Mouse (Mus musculus) erythroblast, embryonic 14.5 days (primary cell): ENCODE measurements around the gene Adal.

Experiments
- GATA1 ChIP-seq: IDR thresholded peaks from 2 replicates; pipeline ENCODE4 v1.6.1; 2012; ENCODE audit warnings: low read length, inconsistent platforms, mixed read lengths
- TAL1 ChIP-seq: IDR thresholded peaks from 3 replicates; pipeline ENCODE4 v1.6.1; 2012; ENCODE audit warnings: low read length, inconsistent platforms, mixed read lengths

- no peak for TF ChIP-seq TAL1
- TF ChIP-seq GATA1, result 0 out of 2 replicates have a peak, but pooled peaks have one; percentile 22
These were observed 29.7 kb downstream of the Adal start for GRCm38 (mm10) chr2:121169902-121170301.
